Mouse (Mus musculus) granulocyte monocyte progenitor cell, adult 5-6 weeks (primary cell): ENCODE measurements around the gene Gm49359. TPM values are rescaled to one million over a fixed set of nuclear protein-coding genes. Genes with fewer than 3 reads are reported as not detected.
A peak's percentile ranks its signal among the peaks of the same experiment; 100 is the strongest.
"Not testable (repeated sequence)": the region's sequence is repeated elsewhere in the genome, so short reads cannot be mapped to it uniquely, and the experiment has no call there.

Experiments used
- ATAC-seq: replicated peaks from 2 replicates; pipeline ENCODE4 v1.8.0; 2016; ENCODE audit warnings: mild to moderate bottlenecking, moderate TSS enrichment, inconsistent platforms; ENCODE audit not compliant: poor library complexity, severe bottlenecking
- total RNA-seq, 2 experiments: library from RNA; stranded (forward) in 1 of 2; stranded (reverse) in 1 of 2; fragments of 200-712, 200-1000 nt in 1 of 2; fragments of >200 nt in 1 of 2; fragmentation: Nextera tagmentation in 1 of 2; gene quantifications; 2 replicates each; pipeline ENCODE4 v1.2.3; 2014 to 2017

Gm49359 gene
- total RNA-seq (2014; fragmentation: Nextera tagmentation) (6.4 and 14.2 TPM in 2 replicates), total RNA-seq (2017) (8.9 and 11.7 TPM in 2 replicates)

DNA sequence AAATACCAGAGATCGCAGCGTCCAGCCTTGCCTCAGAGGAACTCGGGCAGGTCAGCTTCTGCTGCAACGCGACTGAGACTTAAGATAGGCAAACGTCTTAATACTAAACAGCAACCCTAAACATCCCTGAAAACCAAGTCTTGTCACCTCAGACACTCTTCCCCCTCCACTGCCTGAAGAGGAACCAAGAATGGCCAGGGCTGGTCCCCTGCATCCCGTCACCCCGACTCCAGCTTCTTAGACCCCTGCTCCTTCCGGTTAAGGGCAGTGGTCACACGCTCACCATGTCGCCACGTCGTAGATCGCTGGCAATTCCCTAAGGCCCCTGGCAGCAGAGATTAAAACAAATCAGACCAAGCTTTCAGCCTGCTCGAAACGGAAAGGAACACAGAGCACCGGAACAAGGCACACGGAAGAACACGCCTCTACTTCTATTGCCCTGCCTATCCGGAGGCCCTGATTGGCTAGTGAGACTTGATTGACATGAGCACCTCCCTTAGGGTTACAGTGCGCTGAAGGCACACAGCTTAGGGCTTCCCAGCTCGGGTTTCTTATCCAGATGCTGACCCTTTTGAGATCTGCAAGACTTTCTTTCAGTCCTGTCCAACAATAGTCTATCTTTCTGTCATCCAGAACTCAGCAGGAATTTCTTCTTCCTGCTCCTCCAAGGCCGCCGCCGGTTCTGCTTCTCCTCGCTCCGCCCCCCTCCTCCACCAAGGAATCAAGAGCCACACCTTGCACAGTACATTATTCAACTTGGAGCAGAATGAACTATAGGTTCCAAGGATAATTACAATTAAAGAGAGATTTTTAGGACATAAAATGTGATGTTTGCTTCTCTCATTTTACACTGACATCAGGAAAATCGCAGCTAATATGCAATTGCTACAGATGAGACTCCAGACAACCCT lies at the start of gene Gm49359:
TSS of gene Gm49359 (minus strand) at position 409 of the 911 bp plus-strand sequence.
- ATAC-seq = peak; percentile 100

GRCm38 (mm10) chr13:62510641-62511420 lies 44.2 kb upstream of the Gm49359 start:
- not testable (repeated sequence) for ATAC-seq

DNA sequence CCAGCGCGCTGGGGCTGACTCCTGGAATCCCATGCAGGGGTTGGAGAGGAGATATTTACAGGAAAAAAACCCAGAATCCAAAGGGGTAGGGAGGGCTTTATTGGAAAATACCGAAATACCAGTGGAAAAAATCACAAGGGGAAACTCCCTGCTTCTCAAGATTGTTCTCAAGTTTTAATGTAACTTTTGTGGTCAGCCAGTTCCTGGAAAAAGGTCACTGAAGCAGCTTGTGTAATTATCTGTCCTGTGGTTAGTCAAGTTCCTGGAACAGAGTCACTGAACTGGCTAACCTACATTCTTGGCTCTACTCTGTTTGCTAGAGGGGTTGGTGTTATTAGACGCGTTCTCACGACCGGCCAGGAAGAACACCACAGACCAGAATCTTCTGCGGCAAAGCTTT lies 6.0 kb upstream of the Gm49359 start:
- not testable (repeated sequence) for ATAC-seq

DNA sequence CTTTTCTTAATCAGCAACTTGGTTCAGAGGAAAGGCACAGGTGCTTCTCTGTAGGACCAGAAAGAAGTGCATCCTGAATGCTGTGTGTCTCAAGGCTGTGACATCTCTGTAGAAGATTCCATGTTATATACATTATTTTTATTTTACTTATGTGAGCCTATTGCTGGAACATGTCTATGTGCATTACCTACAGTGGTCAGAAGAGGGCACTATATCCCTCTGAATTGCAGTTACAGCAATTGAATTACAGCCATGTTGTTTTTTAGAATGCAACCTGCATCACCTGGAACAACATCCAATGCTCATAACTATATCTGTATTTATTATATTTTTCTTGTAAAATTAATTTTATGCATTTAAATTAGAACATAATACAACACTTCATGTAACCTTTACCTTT lies 3.3 kb upstream of the Gm49359 start:
- ATAC-seq = peak; percentile 76

Other genes with a start within 250 kb of the Gm49359 start
- 17.0 and 18.3 TPM in 2 replicates for gene Gm3604, start 83.7 kb downstream of the Gm49359 start, total RNA-seq (2014; fragmentation: Nextera tagmentation)
- gene Gm3604, start 83.7 kb downstream of the Gm49359 start, total RNA-seq (2017) = 9.9 and 10.8 TPM in 2 replicates
- gene Zfp935, start 91.7 kb upstream of the Gm49359 start, total RNA-seq (2014; fragmentation: Nextera tagmentation) = 0.15 and 6.4 TPM in 2 replicates
- not detected in 2 replicates for gene Zfp935, start 91.7 kb upstream of the Gm49359 start, total RNA-seq (2017)
- gene Zfp934, start 104.4 kb upstream of the Gm49359 start, total RNA-seq (2014; fragmentation: Nextera tagmentation) = 17.5 and 40.6 TPM in 2 replicates
- gene Zfp934, start 104.4 kb upstream of the Gm49359 start, total RNA-seq (2017) = 7.5 and 12.5 TPM in 2 replicates
- gene 6720489N17Rik, start 157.3 kb upstream of the Gm49359 start, total RNA-seq (2014; fragmentation: Nextera tagmentation) = 8.1 and 12.7 TPM in 2 replicates
- 15.8 and 30.5 TPM in 2 replicates for gene 6720489N17Rik, start 157.3 kb upstream of the Gm49359 start, total RNA-seq (2017)